Mouse (Mus musculus): ENCODE data around the gene Slbp. TPM values are rescaled to one million over a fixed set of nuclear protein-coding genes. Genes with fewer than 3 reads are reported as not detected.

Gene Slbp
- 10 to 100 TPM; 22.0 to 24.7 TPM for total RNA-seq (2021)
- long read RNA-seq, experiment 1, transcript Slbp-201 (8 exons, 1,906 nt), result major isoform, 21 of 33 reads
- long read RNA-seq, experiment 1, partial matches to known transcripts, result 6 of 33 reads
- long read RNA-seq, experiment 1, other reads (novel, unspliced or antisense), result 6 of 33 reads
- long read RNA-seq, experiment 2, transcript Slbp-201 (8 exons, 1,906 nt), result major isoform, 34 of 47 reads
- long read RNA-seq, experiment 2, partial matches to known transcripts, result 7 of 47 reads
- long read RNA-seq, experiment 2, other reads (novel, unspliced or antisense), result 6 of 47 reads

DNA sequence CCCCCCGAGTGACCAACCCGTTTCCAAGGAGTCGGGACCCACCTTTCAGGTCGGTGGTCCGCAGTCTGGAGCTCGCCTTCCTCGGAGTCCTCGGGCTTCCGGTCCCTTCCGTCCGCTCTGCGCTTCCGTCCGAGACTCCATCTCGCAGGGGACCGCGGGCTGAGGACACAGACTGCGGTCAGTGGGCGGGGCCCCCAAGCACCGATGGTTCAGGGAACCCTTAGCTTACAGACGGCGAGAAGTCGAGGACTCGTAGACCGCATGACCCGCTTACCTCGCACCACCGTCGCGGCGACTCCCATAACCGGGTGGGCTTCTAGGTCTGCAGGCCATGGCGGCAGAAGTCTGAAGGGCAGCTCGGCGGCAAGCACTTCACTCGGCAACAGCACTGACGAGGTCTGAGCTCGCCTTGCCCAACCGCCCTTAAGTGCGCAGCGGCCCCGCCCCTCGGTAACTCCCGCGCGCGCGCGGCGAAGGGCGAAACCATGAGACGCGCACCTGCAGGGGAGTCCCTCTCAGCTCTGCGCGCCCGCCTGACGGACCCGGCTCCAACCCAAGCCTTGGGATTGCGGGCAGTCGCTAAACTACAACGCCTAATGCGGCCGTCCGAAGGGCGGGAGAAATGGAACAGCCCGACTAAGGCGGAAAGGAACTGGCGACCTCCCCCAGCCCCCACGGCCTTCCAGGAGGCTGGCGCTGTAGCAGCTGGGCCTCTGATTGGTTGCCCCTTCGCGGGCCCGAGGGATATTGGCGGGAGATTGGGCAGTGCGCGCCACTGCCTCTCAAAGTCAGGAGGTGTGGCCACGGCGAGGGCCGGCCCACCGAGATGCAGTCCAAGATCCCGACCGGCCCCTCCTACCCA lies at the start of gene Slbp:
Gene Slbp (minus strand): TSS at position 654 of the 862 bp plus-strand sequence.
- peak; percentile 96 to 97 for DNase-seq (ENCODE audit: low spot score in 2 of 2)

DNA sequence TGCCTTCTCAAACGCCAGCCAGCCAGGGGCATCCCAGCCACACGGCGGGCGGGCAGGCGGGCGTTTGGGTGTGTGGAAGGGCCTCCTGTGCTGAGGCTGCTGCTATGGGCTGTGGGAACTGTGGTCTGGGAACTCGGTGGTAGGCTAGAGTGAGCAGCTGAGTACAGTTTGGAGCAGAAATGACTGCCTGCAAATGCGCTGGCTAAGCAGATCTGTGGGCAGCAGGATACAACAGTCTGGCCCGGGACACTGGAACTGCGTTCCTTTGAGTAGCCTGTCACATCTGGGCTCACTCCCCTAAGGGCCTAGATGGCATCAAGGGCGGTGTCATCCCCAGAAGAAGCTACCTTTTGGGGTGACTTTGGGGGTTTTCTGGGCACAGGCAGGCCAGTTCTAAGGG lies 49.5 kb upstream of the Slbp start:
- no peak for DNase-seq (ENCODE audit: low spot score in 2 of 2)

DNA sequence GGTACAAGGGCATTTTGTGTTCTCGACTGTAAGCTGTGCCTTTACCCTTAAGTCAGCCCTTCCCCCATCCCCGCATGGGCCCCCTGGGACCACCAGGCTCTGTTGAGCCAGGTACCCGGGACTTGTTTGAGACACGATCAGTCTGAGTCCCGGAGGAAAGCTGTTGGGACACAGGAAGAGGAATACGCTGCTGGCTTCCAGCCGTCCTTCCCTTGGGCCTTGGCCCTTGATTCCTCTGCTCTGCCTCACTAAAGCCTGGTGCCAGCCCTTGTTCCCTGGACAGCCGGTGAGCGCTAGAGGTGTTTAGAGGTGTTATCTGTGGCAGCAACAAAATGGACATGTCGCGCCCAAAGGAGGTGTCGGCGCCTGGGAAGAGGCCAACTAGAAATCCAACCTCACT lies 47.6 kb upstream of the Slbp start:
- no peak for DNase-seq (ENCODE audit: low spot score in 2 of 2)

DNA sequence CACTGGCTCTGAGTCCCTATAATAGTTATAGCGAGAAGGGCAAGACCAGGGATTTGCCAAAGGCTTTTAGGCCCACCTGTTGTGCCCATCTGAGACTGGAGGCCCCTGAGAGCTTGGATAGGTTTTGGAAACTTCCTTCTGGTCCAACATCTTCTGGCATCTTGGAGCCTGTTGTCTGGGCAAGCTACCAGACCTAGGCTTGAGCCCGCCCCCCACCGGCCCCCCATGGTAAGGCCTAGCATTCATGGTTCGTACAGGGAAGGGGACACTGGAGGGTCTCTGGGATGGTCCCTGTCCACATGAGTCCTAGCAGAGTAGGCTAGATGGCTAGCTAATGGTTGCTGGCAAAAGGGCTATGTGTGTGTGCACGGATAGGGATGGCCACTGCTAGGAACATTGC lies 46.3 kb upstream of the Slbp start:
- DNase-seq (ENCODE audit: low spot score in 2 of 2), result no peak

DNA sequence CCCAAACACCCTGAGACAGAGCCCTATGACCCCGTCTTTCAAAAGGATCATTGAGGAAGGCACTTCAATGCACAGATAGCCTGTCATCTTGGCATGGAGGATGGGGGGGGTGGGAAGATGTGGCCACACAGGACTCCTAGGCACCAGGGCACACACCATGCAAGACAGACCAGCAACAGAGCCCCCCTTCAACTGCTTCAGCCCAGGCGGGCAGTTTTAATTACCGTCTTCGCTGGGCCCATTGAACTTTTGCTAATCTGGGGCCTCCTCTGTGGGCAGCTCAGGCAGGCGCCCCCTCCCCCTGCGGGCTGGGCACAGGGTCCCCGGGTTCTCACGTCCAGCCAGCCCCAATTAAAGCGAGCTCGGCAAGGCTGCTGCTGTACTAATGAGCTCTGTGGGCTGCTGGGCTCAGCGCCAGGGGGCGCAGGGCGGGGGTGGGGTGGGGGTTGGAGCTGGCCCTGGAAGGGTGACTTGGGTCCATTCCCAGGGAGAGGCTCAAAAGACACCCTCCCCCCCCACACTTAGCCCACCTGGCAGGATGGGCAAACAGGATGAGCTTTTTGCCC lies 45.7 kb upstream of the Slbp start:
- peak; percentile 44 to 80 for DNase-seq (ENCODE audit: low spot score in 2 of 2)

DNA sequence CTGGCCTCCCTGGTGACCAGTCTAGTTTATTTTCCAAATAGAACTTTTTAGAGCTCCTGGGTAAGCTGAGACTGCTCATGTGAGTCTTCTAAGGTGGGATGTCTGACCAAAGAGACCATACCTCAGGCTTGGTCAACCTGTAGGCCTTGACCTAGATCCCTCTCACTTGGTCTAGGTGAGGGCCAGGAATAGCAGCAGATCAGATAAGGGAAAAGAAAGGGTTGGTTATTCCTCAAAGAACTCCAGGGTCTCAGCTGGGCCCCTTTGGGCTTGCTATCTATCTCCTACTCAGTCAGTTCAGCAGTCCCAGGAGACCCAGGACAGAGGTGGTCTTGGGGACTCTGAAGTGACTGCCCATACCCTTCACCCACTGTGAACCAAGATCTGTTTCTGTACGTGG lies 45.2 kb upstream of the Slbp start:
- DNase-seq (ENCODE audit: low spot score in 2 of 2), result no peak

DNA sequence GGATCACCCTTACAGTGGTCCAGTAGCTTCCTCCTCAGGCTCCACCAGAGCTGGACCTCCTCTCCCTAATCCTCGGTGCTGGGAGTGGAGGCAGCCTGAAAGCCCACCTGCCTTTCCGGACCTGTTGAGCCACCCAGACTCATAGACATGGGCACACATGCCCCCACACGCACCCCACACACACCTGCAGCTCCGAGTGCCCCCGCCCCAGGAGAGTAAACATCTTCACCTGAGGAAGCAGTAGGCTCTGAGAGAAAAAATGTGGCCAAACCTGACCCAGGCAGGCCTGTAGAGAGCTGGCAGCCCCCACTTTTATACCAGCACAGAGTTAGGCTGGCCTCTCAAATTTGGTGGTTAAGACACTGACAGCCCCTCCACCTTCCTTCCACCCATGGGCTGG lies 44.1 kb upstream of the Slbp start:
- no peak for DNase-seq (ENCODE audit: low spot score in 2 of 2)

DNA sequence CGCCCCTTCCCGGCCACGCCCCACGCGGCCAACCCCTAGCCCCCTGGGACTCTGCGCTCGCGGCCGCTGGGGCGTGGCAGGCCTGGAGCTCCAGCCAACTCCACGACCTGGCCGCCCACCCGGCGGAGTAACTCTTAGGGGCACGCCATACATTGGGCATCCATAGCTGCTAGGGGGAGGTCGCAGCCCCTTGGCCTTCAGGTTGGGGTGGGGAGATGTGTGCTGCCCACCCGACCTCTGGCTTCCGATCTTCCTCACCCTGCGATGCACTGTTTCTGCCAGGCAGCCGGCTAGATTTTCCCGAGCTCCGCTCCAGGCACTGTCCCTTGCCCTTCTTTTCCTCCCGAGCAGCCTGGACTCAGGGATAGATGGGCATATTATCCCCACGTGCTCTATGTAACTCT lies 43.3 kb upstream of the Slbp start:
- no peak for DNase-seq (ENCODE audit: low spot score in 2 of 2)

DNA sequence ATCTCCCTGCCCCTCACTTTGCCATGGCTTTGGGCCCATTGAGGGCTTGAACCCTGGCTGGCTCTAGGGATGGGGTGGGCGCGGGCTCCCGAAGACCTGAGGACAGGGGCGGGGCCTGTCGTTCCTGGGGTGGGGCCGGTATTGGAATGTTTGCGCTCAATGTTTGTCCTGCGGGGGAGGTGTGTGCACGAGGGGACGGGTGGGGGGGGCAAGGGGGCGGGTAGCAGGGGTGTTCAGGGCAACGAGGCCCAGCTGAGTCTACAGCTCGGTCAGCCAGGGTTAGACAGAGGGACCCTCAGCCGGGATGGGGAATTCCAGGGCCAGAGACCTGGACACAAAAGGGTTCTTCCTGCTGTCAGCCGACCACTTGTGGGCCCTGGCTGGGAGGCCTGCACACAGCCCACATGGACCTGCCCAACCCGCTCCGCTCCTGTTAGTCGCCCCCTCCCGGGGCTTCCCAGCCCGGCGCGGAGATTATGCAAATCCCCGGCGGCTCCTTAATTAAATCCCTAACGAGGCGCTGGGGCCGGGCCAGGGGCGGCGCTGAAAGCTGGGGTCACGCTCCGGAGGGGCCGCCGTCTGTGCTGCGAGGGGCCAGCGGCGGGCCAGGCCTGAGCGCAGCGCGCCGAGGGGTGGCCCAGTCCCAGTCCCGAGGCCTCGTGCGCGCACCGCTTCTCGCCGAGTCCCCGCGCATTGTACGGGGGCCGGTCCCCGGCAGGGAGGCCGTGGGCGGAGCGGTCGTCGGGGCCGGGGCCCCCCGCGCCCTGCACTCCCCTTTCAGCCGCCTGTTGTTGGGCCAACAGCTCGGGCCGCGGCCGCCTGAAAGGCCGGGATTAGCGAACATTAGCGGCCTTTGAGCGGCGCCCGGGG lies 42.7 kb upstream of the Slbp start:
- peak; percentile 64 to 65 for DNase-seq (ENCODE audit: low spot score in 2 of 2)

DNA sequence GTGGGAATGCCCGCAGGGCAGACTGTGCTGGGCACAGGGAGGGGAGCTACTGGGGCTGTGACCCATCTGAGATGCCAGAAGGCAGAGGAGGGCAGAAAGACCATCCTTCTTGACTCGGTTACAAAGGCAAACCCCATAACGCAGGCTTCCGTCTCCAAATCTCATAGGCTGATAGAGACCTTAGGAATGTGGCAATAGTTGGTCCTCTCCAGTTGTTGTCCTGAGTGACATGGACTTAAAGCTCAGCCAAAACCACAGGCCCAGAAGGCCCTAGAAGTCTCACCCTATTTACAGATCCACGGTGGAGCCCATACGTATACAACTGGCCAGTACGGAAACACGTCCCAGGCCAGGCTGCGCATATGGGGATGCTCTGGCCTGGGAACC lies 42.1 kb upstream of the Slbp start:
- no peak for DNase-seq (ENCODE audit: low spot score in 2 of 2)

DNA sequence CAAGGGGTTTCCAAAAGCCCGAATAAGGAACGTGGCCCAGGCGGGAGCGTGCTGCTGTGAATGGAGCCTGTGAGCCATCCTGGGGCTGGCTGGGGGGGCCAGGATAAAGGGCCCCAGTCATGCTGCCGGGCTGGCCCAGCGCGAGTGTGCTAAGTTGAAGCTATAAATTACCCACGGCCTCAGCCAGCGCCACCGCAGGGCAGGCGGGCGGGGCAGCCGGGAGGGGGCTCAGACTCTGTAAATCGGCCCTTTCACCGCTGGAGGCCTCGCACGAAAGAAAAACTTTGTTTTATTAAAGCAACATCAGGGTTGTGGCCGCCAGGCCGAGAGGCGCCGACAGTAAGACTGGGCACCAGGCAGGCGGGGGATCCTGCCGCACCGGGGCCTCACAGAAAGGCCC lies 40.0 kb upstream of the Slbp start:
- peak in 1 of 2 experiments; percentile 19 for DNase-seq (ENCODE audit: low spot score in 2 of 2)

DNA sequence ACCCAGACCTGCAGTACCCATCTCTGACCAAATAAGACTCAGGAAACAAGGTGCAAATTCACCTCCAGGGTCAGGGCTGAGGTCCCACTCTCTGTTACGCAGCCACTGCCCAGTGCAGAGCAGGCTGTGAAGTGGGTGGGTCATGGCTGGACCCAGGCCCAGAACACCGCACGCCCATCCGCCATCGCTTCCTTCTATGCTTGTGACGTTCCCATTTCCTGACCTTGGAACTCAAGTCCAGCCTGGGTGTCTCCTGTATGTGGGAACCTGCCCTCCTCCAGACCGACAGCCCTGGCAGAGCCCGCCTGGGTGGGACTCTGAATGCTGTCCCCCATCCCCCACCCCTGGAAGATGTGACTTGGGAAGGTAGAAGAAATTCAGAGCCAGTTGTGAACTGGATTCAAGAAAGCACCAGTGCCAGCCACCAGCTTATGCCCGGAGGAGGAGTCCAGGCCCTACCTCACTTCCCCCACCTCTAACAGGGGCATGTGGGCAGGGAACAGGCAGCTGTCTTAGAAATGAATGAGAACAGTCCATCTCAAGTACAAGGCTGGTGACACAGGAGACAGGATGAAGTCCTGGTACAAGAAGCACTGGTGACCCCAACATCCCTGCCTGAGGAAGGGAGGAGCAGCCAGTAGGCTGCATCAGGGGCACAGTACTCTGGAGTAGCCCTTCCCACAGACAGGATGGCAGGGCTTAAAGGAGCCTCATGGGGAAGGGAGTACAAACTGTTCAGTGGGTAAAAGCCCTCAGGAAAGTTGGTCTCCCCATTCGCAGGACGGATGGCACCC lies 37.7 kb upstream of the Slbp start:
- no peak for DNase-seq (ENCODE audit: low spot score in 2 of 2)

DNA sequence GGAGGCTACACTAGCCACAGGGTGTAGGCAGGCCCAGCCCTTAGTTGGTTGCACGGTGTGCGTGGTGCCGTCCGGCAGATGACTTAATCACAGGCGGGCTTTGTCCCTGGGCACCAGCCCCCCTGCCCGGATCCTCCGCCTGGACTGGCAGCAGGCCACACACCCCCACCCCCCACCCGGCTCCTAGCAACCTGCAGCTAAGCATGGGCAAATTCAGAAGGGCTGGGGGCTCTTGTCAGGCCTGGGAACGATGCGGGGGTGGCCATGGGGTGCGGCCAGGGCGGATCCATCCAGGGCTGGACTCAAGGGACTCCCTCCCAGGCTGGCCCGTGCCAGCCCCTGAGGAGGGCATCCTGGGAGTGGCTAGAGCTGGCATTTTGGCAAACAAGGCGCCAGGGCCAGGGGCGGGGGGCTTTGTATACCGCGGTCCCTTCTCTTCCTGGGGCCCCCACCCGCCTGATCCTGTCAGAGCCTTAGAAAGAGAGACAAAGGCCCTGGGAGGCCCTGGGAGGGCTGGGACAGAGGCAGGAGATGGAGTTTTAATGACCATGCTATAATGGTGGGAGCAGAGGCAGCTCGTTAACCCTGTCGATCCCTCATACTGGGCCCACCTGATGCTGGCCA lies 37.0 kb upstream of the Slbp start:
- DNase-seq (ENCODE audit: low spot score in 2 of 2), result peak in 1 of 2 experiments; percentile 21

DNA sequence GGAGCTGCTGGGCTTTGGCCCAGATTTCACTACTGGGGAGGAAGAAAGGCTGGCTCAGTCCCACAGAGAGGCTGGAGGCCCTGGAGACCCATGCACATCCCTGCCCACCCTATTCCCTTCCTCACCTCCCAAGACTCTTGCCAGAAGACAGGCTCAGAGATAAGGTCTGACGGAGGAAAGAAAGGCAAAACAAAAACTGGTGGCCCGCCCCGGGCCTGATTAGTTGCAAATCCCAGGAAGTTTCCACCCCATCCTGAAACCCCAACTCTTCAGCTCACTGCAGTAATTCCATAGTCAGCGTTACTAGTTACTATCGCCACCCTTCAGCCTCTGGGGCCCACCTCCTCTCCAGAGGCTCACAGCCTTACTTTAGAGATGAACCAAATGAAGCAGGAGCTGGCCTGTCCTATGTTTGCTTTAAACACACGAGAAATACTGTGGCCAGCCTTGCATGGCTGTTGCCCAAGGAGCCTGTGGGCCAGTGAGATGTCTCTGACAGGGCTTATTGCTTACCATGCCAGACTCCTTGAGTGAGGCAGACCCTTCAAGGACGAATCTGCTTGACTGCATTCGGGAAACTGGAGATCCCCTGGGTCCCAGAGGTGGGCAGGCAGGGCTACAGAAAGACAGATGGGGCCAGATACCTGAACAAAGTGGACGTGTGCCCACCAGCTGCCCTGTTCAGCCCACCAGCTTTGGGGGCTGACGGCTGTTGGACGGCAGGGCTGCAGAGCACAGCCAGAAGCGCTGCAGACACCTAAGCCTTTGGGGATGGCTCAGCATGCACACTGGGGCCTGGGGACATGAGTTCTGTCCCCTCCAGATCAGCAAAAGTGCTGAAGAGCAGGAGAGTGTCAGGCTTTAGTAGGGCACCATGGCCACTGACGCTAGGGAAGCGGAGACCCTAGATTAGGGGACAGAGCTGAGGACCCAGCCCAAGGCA lies 36.2 kb upstream of the Slbp start:
- no peak for DNase-seq (ENCODE audit: low spot score in 2 of 2)

DNA sequence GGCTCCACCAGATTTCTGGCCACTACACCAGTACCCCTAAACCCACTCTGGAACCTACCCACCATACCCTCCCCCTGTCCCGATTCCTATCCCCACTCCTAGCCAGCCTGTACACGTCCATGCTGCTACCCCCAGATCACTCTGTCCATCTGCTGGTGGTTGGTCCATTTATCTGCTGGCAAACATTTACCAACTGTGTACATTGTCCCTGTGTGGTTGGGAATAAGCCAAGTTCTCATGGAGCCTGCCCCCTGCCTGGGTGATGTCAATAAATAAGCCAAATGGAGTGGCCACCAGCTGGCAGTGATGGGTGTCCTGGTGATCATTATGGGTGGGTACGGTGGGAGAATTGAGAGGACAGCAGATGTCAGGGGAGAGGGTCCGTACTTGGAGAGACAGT lies 34.8 kb upstream of the Slbp start:
- no peak for DNase-seq (ENCODE audit: low spot score in 2 of 2)

DNA sequence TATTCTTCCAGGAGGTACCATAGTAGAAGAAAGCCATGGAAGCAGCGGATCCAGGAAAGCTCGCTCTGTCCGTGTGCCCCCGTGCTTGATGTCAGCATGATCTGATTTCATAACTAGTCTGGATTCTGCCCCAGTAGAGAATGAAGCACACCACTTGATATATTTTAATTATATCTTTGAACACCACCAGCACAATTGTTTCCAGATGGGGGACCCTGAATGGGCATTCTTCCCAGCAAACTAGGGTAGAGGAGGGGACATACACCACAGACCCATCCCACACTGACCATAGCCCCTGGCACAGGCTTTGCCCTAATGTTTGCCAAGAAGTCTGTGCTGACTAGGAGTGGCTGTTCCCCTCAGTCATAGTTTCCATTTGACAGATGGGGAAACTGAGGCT lies 32.6 kb upstream of the Slbp start:
- DNase-seq (ENCODE audit: low spot score in 2 of 2), result no peak

DNA sequence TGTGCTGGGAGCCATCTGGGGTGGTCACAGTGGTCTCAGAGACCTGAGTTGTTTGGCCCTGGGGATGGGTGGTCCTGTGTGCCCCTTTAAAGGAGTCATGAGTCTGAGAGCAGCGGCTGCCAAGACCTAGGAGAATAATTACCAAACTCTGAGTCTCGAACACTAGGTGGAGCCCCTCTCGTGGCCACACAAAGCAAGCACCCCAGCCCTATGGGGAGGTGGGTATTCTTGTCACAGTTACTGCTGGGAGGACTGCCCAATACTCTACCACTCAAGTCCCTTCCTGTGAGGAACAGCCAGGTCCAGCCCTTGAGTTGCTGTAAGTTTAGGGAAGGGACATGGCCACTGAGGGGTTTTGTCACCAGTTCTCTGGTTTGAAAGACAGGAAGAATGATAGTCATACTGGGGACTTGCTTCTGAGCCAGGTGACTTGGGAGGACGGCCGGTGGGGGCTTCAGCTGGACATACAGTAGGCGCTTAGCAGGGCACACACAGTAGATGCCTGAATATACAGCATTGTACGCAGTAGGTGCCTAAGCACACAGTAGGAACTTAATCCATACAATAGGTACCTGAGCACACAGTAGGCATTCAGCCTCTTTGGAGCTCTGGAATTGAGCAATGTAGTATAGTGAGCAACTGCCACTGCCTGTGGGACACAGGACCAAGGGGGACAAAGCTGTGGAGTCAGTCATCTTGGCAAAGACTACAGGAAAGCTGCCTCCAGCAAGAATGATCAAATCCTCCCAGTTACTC lies 31.7 kb upstream of the Slbp start:
- peak in 1 of 2 experiments; percentile 71 for DNase-seq (ENCODE audit: low spot score in 2 of 2)

DNA sequence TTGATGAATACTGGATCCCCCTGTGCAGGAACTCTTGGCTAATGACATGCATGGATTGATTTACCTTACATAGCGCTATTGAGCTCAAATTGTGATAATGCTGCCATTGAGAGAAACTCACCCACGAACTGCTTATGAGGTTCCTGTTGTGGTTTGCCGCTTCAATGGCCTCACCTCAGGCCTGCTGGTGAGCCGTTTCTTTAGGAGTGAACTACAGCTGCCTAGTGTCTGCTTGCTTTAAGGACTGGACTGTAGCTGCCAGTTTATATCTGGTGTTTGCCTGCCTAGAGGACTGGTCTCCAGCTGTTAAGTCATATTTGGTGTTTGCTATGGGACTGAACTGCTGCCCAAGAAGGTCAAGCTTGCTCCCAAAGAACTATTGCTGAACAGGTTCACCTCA lies 30.6 kb upstream of the Slbp start:
- DNase-seq (ENCODE audit: low spot score in 2 of 2), result no peak

All from layer of hippocampus, postnatal 14 days (tissue).